Mouse (Mus musculus): ENCODE results near the gene Ptcd1.
"Not testable (repeated sequence)": the region's sequence is repeated elsewhere in the genome, so short reads cannot be mapped to it uniquely, and the experiment has no call there.

The Ptcd1 gene

DNA sequence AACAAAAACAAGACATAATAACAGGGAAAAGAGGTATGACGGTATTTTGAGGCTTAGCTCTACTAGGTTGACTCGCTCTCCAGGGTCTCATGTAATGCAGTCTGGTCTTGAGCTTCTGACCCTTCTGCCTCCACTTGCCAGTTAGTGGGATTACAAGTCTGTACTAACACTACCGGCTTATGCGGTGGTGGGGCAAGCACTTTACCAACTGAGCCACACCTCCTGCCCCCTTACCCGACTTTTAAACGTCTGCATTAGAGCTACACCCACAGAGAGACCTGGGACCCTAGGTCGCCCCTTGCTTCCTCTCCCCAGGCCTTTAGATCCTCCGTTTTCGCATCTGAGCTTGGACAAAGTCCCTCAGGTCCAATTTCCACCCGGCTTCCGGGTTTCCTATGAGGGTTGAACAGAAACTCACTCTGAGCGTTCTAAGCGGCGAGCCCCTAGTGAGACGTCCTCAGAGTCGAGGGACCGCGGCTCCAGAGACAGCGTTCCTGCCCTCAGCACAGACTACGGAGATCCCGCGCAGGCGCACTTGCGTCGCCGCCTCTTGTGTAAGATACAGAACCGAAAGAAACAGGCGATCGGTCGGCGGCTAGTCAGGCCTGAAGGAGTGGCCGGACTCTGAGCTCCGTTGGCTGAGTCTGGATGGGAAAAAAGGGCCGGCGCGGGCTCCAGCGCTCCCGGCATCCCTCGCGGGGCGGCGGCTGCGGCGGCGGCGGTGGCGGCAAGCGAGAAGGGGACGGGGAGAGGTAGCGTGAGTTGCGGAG is at the start of gene Ptcd1, which contains the start of gene Cpsf4:
Gene Ptcd1, minus strand, starts transcription at position 573 of the 770 bp plus-strand sequence.
Gene Cpsf4, plus strand, starts transcription at position 678 of the 770 bp plus-strand sequence.
- DNase-seq (ENCODE audit: low read depth): peak; percentile 99

DNA sequence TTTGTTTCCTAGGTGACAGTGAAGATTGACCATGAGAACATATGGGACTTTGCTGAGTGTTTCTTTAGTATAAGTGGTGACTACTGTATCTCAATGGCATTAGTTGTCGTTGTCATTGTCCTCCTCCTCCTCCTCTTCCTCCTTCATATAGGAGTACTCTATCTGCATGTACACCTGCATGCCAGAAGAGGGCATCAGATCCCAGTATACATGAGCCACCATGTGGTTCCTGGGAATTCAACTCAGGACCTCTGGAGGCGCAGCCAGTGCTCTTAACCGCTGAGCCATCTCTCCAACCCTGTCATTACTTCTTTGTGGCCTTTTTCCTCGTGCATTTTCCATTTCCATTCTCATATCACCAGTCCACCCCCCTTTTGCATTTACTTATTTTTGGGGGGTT is 47.8 kb upstream of the Ptcd1 start:
- no peak for DNase-seq (ENCODE audit: low read depth)

DNA sequence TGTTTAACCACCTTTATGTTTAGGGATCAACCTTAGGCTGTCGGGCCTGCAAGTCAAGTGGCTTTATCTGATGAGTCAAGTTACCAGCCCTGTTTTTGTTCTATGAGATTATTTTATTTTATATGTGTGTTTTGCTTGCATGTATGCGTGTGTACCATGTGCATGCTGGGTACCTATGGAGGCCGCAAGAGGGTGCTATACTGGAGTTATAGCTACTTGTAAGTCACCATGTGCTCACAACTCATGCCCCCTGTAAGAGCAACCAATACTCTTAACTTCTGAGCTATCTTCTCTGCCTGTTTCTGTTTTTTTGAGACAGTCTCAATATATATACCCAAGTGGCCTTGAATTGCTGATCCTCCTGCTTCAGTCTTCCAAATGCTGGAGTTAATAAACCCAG is 46.6 kb upstream of the Ptcd1 start:
- DNase-seq (ENCODE audit: low read depth): no peak

DNA sequence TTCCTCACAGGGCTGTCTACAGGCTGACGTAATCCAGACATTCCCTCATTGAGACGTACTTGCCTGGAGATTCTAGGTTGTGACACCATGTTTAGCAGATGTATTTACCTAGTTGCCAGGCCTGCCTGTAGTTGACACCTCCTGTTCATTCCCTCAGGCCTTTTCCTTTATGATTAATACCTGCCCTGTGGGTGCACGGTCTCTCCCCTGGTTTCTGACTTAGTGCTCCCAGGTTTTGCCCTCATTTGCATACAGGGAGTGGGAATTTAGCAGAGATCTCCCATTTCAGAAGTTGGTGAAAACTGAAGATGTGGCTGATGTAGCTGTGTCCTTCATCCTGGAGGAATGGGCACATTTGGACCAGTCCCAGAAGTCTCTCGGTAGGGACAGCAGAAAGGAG is 45.3 kb upstream of the Ptcd1 start:
- DNase-seq (ENCODE audit: low read depth): no peak

DNA sequence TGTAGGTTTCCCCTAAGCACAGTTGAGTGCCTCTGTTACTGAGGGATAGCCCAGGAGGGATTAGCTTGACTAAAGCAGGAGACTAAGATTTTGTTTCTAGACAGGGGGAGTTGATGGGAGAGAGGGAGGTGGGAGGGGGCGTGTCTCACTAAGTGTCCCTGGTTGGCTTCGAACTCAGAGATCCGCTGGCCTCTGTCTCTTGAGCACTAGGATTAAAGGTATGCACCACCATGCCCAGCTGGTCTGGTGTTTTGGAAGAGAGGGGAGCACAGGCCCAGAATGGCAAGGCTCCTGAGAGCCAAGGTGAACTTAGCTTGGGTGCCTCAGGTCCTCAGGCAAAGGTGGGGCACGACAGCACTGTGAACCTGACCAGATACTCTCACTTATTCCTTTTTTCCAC is 44.4 kb upstream of the Ptcd1 start:
- DNase-seq (ENCODE audit: low read depth): no peak

DNA sequence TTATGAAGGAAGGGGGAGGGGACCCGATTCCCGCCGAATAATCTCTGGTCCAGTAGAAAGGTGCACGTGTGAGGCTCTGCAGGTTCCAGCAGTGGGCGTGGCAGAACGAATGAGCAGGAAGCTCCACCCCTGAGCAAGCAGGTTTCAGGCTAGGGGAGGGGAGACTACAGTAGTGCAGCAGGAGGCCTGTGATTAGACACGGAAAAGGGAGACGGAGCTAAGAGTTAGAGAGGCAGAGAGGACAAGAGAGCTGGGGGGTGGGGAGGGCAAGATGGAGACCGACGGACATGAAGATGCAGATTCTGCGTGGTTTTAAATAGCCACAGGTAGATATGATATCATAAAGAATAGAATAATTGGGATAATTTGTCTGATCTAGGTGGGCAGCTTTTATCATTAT is 41.5 kb upstream of the Ptcd1 start:
- DNase-seq (ENCODE audit: low read depth): not testable (repeated sequence)

DNA sequence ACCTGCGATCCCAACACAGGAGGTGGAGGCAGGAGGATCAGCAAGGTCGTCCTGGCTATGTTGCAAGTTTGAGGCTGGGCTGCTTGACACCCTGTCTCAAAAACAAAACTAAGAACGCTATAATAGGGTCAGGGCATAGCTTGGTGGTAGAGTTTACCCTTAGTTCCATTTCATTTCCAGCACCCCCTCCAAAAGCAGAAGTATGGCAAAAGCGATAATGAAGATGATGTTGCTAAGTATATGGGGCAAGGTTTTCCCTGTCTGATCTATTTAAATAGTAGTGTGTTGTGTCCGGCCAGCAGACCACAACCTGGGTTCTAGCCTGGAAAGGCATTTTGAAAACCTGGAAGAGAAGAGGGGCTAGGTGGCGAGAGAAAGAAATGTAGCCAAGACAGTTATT is 41.0 kb upstream of the Ptcd1 start:
- no peak for DNase-seq (ENCODE audit: low read depth)

DNA sequence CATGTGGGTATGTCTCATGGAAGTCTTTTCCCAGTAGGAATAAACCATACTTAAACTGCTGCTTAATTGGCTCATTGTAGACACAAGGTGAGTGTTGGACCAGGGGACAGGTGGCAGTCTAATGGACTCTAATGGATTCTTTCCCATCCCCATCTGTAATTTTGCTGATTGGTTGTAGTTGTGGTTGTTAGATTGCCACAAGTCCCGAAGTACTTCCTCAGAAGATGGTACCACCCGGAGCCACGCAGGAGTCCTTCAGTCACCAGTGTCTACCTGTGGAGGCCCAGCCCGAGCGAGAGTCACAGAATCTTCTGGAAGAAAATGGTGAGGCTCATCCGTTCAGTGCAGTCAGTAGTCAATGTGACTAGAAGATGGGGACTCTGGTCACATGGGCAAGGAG is 40.5 kb upstream of the Ptcd1 start:
- DNase-seq (ENCODE audit: low read depth): no peak

DNA sequence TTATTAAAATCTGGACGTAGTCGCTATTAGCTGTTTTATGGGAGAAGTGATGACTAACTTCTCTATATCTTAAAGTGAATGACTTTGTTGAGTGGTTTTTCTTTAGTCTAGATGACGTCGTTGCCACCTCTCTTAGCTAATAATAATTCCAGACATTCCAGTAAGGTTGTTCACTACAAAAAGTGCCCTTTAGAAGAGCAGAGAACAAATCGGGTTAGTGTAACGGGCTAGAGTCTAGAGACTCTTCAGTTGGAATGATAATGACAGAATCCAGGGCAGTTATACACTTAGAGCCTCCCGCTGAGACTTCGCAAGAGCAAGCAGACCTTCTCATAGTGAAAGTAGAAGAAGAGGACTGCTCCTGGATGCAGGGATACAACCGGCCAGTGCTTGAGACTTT is 38.1 kb upstream of the Ptcd1 start:
- DNase-seq (ENCODE audit: low read depth): no peak

DNA sequence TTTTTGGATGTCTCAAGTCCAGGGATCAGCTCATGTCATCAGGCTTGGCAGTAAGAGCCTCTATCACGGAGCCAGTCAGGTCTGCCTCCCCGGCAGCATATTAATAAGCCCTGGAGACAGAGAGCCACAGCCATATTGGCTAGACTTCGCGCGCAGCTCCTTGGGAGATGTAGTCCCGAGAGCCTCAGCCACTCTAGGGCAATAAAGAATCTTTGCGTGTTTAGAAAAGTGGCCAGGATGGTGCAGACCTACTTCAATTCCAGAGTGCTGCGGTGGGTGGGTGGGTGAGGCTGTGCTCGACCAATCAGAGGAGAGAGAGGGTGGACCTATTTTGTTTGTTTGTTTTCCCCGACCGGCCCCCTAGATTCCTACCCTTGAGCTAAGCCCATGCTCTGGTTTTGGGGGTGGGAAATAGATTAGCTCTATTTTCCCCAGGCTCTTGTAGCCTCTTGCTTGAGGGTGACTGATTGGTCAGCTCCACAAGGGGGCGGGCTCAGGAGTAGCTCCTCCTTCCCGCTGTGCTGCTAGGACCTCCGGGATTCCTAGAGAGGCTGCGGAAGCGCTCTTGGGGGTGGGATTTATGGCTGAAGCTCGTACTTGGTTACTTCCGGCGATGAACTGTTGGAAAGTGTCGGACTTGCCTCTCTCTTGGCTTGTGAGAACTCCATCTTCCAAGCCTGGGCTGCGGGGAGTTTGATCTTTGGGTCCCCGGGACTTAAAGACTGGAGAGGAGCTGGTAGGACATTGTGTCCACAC is 37.2 kb upstream of the Ptcd1 start, which contains the start of gene Zkscan5:
Gene Zkscan5, plus strand, starts transcription at position 627 of the 756 bp plus-strand sequence.
- peak; percentile 95 for DNase-seq (ENCODE audit: low read depth)

DNA sequence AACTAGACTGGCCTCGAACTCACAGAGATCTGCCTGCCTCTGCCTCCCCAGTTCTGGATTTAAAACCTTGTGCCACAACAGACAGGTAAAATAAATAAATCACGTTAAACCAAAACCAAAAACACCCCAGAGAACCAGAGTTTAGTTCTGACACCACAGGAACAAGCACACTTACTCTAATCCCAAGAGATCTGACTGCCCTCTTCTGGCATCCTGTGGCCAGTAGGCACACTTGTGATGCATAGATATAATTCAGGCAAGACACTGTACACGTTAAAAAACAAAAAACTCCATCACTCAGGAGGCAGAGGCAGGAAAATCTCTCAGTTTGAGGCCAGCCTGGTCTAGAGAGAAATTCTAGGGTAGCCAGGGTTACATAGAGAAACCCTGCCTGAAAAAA is 35.5 kb upstream of the Ptcd1 start:
- no peak for DNase-seq (ENCODE audit: low read depth)

DNA sequence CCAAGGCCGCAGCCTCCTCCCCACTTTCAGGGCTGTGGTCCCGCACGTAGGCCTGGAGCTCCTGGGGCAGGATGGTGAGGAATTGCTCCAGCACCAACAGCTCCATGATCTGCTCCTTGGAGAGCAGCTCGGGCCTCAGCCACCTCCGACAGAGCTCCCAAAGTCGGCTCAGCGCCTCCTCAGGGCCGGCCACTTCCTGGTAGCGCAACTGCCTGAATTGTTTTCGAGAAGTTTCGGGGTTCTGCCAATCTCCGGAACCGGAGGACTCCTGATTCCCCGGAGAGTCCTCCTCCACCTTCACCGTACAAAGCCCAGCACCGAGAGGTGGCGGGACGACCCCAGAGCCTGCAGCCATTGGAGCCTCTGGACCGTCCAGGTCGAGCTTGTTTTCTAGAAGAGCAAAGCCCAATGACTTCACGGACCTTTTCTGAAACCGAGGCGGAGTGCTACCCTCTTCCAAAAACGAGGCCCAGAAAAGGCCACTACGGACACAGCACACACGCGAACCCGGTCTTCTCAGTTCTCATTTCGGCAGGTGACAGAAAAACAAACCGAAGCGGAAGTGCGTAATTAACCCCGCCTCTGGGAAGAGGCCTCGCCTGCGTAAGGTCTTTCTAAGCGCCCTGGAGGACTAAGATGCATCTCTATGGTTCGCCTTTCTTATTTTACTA is 34.5 kb upstream of the Ptcd1 start, which contains the start of gene Zkscan14:
Gene Zkscan14, minus strand, starts transcription at position 548 of the 671 bp plus-strand sequence.
- DNase-seq (ENCODE audit: low read depth): peak; percentile 86

DNA sequence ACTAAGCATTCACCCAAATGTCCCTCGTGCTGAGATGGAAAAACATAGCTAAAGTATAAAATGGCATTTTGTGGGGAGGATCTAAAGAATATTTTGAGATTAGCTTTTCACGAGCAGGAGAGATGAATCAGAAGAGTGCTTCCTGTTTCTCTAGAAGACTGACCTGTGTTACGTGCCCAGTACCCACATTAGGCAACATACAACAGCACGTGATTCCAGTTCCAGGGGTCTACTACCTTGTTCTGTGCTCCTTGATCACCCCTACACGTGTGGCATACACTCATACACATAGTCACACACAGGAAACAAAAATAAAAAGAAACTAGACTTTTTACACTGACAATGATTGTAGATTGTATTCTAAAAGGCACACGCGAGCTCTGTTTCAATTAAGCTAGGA is 33.5 kb upstream of the Ptcd1 start:
- DNase-seq (ENCODE audit: low read depth): no peak

DNA sequence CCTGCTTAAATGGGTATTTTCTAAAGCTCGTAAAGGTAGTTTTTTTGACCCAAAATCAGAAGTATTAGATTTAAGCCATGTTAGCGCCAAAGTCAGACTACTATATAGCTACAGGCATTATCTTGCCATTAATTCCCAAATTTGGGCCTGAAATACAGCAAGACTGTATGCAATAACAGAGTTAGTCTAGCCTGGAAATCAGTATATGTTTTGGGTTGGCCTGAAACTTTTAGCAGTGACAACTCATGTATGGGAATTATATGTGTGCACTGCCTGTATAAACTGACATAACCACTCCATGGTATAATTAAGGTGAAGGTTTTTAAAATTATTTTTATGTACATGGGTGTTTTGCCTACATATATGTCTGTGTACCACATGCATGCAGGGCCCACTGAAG is 25.1 kb upstream of the Ptcd1 start, which contains the start of gene Atp5j2:
Gene Atp5j2, minus strand, starts transcription at position 101 of the 400 bp plus-strand sequence.
- no peak for DNase-seq (ENCODE audit: low read depth)

DNA sequence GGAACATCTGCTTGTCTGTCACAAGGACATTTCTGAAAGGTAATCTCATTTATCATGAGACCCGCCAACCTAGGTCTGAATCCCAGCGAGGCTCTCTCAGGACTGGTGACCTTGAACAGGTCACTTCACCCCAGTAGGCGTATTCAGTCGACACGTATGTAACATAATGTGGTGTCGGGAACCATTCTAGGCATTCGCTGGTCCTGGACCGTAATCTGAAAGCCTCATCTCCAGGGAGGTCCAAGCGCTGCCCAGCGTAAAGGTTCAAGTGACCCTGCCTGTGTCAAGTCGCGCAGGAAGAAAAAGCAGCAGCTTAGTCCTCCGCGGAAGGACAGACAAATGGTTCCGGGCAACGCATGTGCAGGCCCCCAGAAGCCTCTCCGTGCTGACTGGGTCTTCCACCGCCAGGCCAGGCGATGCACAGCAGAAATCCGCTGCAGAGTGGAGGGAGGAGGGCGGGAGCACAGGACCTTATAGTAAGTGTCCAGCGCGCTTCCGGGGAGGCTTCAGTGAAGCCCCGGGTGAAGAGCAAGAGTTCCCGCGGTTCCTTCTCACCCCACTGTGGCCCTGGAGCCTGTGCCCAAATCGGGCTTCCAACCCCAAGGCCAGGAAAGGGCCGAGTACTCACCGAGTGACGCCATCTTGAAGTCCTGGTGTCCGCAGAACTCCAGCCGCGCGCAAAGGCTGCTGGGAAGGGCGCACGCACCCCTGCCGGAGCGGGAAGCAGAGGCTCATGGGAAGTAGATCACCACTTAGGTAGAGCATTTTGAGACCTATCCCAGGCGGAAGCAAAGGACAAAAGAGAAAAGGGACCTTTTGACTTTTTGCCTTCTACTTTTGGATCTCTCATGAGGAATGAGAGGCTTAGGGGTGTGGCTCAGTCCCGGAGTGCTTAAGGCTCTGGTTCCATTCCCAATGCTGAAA is 24.2 kb upstream of the Ptcd1 start:
- DNase-seq (ENCODE audit: low read depth): peak; percentile 82

DNA sequence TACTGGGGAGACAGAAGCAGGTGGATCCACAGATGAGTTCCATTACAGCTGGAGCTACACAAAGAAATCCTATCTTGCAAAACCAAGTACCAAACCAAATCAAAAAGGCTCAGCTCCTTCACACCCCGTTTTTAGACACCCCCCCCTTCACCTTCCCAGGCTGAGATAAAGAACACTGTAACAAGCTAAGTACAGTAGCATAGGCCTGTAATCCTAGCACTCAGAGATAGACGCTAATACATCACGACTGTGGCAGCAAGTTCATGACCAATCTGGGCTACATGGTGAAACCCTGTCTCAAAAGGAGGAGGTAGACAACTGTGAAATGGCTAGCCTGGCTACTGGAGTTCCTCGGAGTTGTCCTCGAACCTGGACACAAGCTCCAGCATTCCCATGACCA is 23.5 kb upstream of the Ptcd1 start:
- DNase-seq (ENCODE audit: low read depth): peak; percentile 48

DNA sequence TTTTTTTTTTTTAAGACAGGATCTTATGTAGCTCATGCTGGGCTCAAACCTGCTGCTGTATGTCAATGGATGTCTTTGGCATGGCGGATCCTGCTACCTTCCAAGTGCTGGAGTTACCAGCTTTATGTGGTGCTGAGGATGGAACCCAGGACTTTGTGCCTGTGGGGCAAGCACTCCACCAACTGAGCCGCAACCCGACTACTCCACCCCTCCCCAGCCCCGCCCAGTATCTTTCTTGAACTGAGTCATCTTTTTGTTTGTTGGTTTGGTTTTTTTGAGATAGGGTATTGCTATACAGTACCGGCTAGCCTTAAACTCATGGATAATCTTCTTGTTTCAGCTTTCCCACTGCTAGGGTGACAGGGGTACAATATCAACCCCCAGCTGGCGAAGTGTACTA is 22.5 kb upstream of the Ptcd1 start:
- DNase-seq (ENCODE audit: low read depth): peak; percentile 45

DNA sequence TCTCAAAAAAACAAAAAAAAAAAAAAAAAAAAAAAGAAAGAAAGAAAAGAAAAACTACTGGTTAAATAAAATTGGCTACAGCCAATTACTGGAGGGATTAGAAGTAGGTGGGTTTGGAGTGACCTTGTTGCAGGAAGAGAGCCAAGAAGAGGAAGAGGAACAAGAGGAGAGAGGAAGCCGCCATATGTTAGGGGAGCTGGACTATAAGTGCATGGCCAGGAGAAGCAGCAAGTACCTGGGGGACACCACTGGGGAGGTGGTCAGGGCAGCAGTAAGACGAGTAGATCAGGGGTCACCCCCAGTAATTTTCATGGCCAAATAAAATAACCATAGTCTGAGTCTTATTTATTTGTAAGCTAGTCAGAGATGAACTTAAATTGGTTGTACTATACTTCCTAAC is 18.3 kb upstream of the Ptcd1 start:
- DNase-seq (ENCODE audit: low read depth): no peak

DNA sequence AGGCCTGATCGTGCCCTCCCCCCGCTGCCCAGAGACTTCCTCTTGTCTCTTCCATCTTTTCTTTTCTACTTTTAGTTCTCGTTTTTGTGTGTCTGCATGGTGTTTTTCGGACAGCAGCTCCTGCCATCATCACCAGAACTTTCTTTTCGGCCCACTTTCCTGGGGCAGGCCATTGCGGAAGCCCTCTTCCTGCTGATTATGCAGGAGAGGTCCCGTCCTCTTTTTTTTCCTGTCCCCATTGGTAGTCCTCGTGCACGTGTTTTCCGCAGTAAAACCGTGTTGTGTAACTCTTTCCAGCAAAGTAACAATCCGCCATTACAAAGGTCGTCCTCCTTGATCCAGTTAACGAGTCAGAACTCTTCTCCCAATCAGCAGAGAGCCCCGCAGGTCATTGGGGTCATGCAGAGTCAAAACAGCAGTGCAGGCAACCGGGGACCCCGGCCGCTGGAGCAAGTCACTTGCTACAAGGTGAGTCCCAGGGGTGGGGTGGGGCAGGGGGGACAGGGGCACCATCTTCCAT is 11.6 kb upstream of the Ptcd1 start:
- DNase-seq (ENCODE audit: low read depth): no peak

DNA sequence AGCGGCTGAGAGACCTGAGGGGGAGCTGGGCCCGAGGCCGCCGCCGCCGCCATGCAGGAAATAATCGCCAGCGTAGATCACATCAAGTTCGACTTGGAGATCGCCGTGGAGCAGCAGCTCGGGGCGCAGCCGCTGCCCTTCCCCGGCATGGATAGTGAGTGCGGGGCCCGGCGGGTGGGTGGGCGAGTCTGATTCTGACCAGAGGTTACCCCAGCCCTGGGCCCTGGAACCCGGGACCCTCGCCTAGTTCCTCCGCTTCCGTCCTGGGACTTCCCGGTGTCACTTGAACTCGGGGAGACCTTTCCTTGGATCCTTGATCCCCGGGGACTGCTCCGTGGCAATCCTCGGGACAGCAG is 376 bp upstream of the Ptcd1 start:
- DNase-seq (ENCODE audit: low read depth): no peak

DNA sequence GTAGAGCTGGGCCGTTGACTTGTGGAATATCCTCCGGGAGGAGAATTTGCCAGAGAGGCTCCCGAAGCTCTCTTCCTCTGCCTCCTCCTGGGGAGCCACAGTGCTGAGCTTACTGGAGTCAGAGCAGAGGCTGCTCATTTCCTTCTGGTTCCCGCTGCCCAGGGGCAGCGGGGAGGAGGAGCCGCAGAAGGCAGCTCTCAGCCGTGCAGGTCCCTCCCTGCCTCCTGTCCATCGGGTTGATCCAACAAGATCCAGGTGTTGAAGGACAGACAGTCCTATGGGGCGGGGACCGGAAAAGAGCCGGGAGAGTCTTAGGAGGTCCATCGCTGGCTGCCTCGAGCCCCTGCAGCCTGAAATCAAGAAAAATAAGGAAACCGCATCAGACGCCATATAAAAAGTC is 1.7 kb downstream of the Ptcd1 start:
- DNase-seq (ENCODE audit: low read depth): no peak

Data from c-Kit-positive CD71-positive TER-119-negative erythroid progenitor cells, embryonic 14.5 days (primary cell).